Mouse (Mus musculus) hindbrain, embryonic 14.5 days (tissue): Measurements from ENCODE around the gene Snx13. TPM values are rescaled to one million over a fixed set of nuclear protein-coding genes. Genes with fewer than 3 reads are reported as not detected.

ENCODE experiments used
- ATAC-seq: fragments of 200-750 bp; cut with Nextera tagmentation; 2 replicates; pipeline ENCODE4 v1.8.0; 2017; ENCODE audit warnings: moderate number of reproducible peaks, mild to moderate bottlenecking, moderate TSS enrichment, moderate library complexity; ENCODE audit not compliant: low FRiP score
- DNase-seq: peaks from one replicate; pipeline ENCODE4 v3.0.0-alpha.2; 2015; ENCODE audit warnings: low spot score
- H3K27ac ChIP-seq: fragments of 300-500 bp; sonication (generic); 2 replicates; pipeline ENCODE4 v1.5.1; 2014; ENCODE audit warnings: mild to moderate bottlenecking, moderate library complexity
- H3K27me3 ChIP-seq: fragments of 300-500 bp; sonication (generic); 2 replicates; pipeline ENCODE4 v1.6.1; 2014; ENCODE audit warnings: mild to moderate bottlenecking, low read length, mixed read lengths; ENCODE audit not compliant: control insufficient read depth, insufficient read depth
- H3K36me3 ChIP-seq: fragments of 300-500 bp; sonication (generic); replicated peaks from 2 replicates; pipeline ENCODE4 v1.6.1; 2014; ENCODE audit not compliant: control insufficient read depth, insufficient read depth
- H3K4me1 ChIP-seq: fragments of 300-500 bp; sonication (generic); replicated peaks from 2 replicates; pipeline ENCODE4 v1.6.1; 2014; ENCODE audit warnings: antibody characterized with exemption, low read length, mixed read lengths; ENCODE audit not compliant: control insufficient read depth, insufficient read depth
- H3K4me2 ChIP-seq: fragments of 300-500 bp; sonication (generic); replicated peaks from 2 replicates; pipeline ENCODE4 v1.6.1; 2014; ENCODE audit warnings: mild to moderate bottlenecking, moderate library complexity
- H3K4me3 ChIP-seq: fragments of 300-500 bp; sonication (generic); replicated peaks from 2 replicates; pipeline ENCODE4 v1.5.1; 2014; ENCODE audit warnings: mild to moderate bottlenecking, low read length
- H3K9ac ChIP-seq: fragments of 300-500 bp; sonication (generic); 2 replicates; pipeline ENCODE4 v1.6.1; 2014
- H3K9me3 ChIP-seq: fragments of 300-500 bp; sonication (generic); 2 replicates; pipeline ENCODE4 v1.6.1; 2016; ENCODE audit warnings: low read length; ENCODE audit not compliant: control insufficient read depth
- WGBS: fragments of 180-500 bp; shearing (Covaris S2); extraction: QIAGEN DNeasy Blood & Tissue Kit; methylation state at CpG from one replicate; pipeline ENCODE4 v1.1.7; 2014; 5-methylcytosine and 5-hydroxymethylcytosine counted together
- polyA plus RNA-seq: library from polyadenylated mRNA; unstranded; fragments of >200 nt; fragmentation: Nextera tagmentation; extraction: Ambion mirVana; gene quantifications from 2 replicates; pipeline ENCODE4 v1.2.1, GENCODE M21; 2014

The Snx13 gene
- polyA plus RNA-seq, 1 experiment from 2014 or later = 32.8 TPM

GRCm38 (mm10) chr12:35063697-35064468 lies 16.9 kb downstream of the Snx13 start:
- 0 out of 2 replicates have a peak, but pooled peaks cover 4% of the 10 kb centered on the region for H3K4me1 ChIP-seq
- H3K27ac ChIP-seq = no peak overlapping the region
- H3K4me2 ChIP-seq = no peak overlapping the region
- no peaks in the 10 kb centered on the region for H3K9me3 ChIP-seq
- no peak overlapping the region for H3K4me3 ChIP-seq
- DNase-seq (no peak), ATAC-seq (0 out of 2 replicates have a peak, but pooled peaks have one; percentile 46)
- H3K9ac ChIP-seq = no peak overlapping the region
- H3K36me3 ChIP-seq = no peaks in the 10 kb centered on the region
- no peaks in the 10 kb centered on the region for H3K27me3 ChIP-seq
- 60% methylated on average over 3 of the region's 3 CpGs for WGBS

GRCm38 (mm10) chr12:35067621-35068020 lies 20.6 kb downstream of the Snx13 start:
- H3K27ac ChIP-seq = no peak overlapping the region
- no peak overlapping the region for H3K4me3 ChIP-seq
- H3K4me1 ChIP-seq = 0 out of 2 replicates have a peak, but pooled peaks cover 4% of the 10 kb centered on the region
- no peak overlapping the region for H3K4me2 ChIP-seq
- ATAC-seq (no peak), DNase-seq (no peak)
- no peak overlapping the region for H3K9ac ChIP-seq
- no peaks in the 10 kb centered on the region for H3K36me3 ChIP-seq
- H3K27me3 ChIP-seq = no peaks in the 10 kb centered on the region
- no peaks in the 10 kb centered on the region for H3K9me3 ChIP-seq

GRCm38 (mm10) chr12:35071336-35071735 lies 24.4 kb downstream of the Snx13 start:
- DNase-seq (no peak), ATAC-seq (no peak)
- no peak overlapping the region for H3K27ac ChIP-seq
- no peaks in the 10 kb centered on the region for H3K4me1 ChIP-seq
- H3K4me3 ChIP-seq = no peak overlapping the region
- H3K36me3 ChIP-seq = no peaks in the 10 kb centered on the region
- no peaks in the 10 kb centered on the region for H3K27me3 ChIP-seq
- no peaks in the 10 kb centered on the region for H3K9me3 ChIP-seq
- H3K9ac ChIP-seq = no peak overlapping the region
- H3K4me2 ChIP-seq = no peak overlapping the region

- no peaks in the 10 kb centered on the region for H3K9me3 ChIP-seq
- H3K27me3 ChIP-seq = no peaks in the 10 kb centered on the region
- ATAC-seq = no peak
- no peaks in the 10 kb centered on the region for H3K36me3 ChIP-seq
- H3K4me1 ChIP-seq = no peaks in the 10 kb centered on the region
- no peak overlapping the region for H3K4me3 ChIP-seq
- H3K4me2 ChIP-seq = no peak overlapping the region
- no peak for DNase-seq
- H3K27ac ChIP-seq = no peak overlapping the region
- no peak overlapping the region for H3K9ac ChIP-seq
Observed at GRCm38 (mm10) chr12:35072178-35072577, 25.2 kb downstream of the Snx13 start.

- Histone ChIP-seq H3K4me1 (no peaks in the 10 kb centered on the region), H3K36me3 (no peaks in the 10 kb centered on the region), H3K4me3 (no peak overlapping the region), H3K27ac (no peak overlapping the region), H3K4me2 (no peak overlapping the region), H3K27me3 (no peaks in the 10 kb centered on the region), H3K9me3 (no peaks in the 10 kb centered on the region), H3K9ac (no peak overlapping the region)
- no peak for DNase-seq
- no peak for ATAC-seq
- 86% methylated on average over 3 of the region's 3 CpGs for WGBS
Observed at GRCm38 (mm10) chr12:35075993-35076392, 29.0 kb downstream of the Snx13 start.

GRCm38 (mm10) chr12:35123549-35123948 lies 76.6 kb downstream of the Snx13 start:
- H3K27ac ChIP-seq = no peak overlapping the region
- ATAC-seq = no peak
- H3K4me3 ChIP-seq = no peak overlapping the region
- H3K9me3 ChIP-seq = no peaks in the 10 kb centered on the region
- H3K4me1 ChIP-seq = no peaks in the 10 kb centered on the region
- DNase-seq = no peak
- no peak overlapping the region for H3K9ac ChIP-seq
- no peak overlapping the region for H3K4me2 ChIP-seq
- WGBS = 85% methylated on average over 3 of the region's 3 CpGs
- H3K27me3 ChIP-seq = no peaks in the 10 kb centered on the region
- H3K36me3 ChIP-seq = peaks cover 16% of the 10 kb centered on the region

- DNase-seq = no peak
- Histone ChIP-seq H3K27me3 (no peaks in the 10 kb centered on the region), H3K4me2 (no peak overlapping the region), H3K9ac (no peak overlapping the region), H3K4me3 (no peak overlapping the region), H3K9me3 (no peaks in the 10 kb centered on the region), H3K36me3 (no peaks in the 10 kb centered on the region), H3K4me1 (no peaks in the 10 kb centered on the region), H3K27ac (no peak overlapping the region)
- 84% methylated on average over 4 of the region's 4 CpGs for WGBS
- no peak for ATAC-seq
Observed at GRCm38 (mm10) chr12:35153186-35153585, 106.2 kb downstream of the Snx13 start.

- ATAC-seq (no peak), DNase-seq (no peak)
- Histone ChIP-seq H3K4me3 (no peak overlapping the region), H3K27ac (no peak overlapping the region), H3K36me3 (no peaks in the 10 kb centered on the region), H3K27me3 (no peaks in the 10 kb centered on the region), H3K4me1 (no peaks in the 10 kb centered on the region), H3K9ac (no peak overlapping the region), H3K4me2 (no peak overlapping the region), H3K9me3 (no peaks in the 10 kb centered on the region)
- WGBS = 86% methylated on average over 3 of the region's 3 CpGs
Observed at GRCm38 (mm10) chr12:35154149-35154548, 107.2 kb downstream of the Snx13 start.

GRCm38 (mm10) chr12:35157237-35157636 lies 110.3 kb downstream of the Snx13 start:
- Histone ChIP-seq H3K36me3 (no peaks in the 10 kb centered on the region), H3K4me2 (no peak overlapping the region), H3K9ac (no peak overlapping the region), H3K4me3 (no peak overlapping the region), H3K4me1 (no peaks in the 10 kb centered on the region), H3K27ac (no peak overlapping the region), H3K27me3 (no peaks in the 10 kb centered on the region), H3K9me3 (no peaks in the 10 kb centered on the region)
- ATAC-seq (no peak), DNase-seq (no peak)
- 58% methylated on average over 4 of the region's 4 CpGs for WGBS

- H3K4me2 ChIP-seq = no peak overlapping the region
- no peaks in the 10 kb centered on the region for H3K27me3 ChIP-seq
- H3K9me3 ChIP-seq = no peaks in the 10 kb centered on the region
- DNase-seq = no peak
- H3K27ac ChIP-seq = no peak overlapping the region
- H3K9ac ChIP-seq = no peak overlapping the region
- WGBS = 80% methylated on average over 4 of the region's 4 CpGs
- no peaks in the 10 kb centered on the region for H3K4me1 ChIP-seq
- no peak overlapping the region for H3K4me3 ChIP-seq
- no peaks in the 10 kb centered on the region for H3K36me3 ChIP-seq
- no peak for ATAC-seq
Observed at GRCm38 (mm10) chr12:35161690-35162089, 114.7 kb downstream of the Snx13 start.
